Mouse (Mus musculus): ENCODE results near the gene Prr12. TPM values are rescaled to one million over a fixed set of nuclear protein-coding genes. Genes with fewer than 3 reads are reported as not detected.
A peak's percentile ranks its signal among the peaks of the same experiment; 100 is the strongest.
"Not testable (repeated sequence)": the region's sequence is repeated elsewhere in the genome, so short reads cannot be mapped to it uniquely, and the experiment has no call there.

The Prr12 gene
- polyA plus RNA-seq (2015; fragmentation: Nextera tagmentation; extraction: Ambion mirVana) = 10.9 and 11.1 TPM in 2 replicates

DNA sequence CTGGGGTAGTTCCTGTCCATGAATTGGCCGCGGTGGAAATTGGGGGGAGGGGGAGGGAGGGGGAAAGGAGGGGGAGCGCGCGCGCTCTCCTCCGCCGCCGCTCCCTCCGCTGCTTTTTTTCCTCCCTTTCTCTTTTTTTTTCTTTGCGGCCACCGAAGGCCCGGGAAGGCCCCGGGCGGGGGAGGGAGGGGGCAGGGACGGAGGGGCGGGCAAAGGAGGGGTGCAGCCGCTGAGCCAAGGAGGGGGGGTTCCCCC is at the start of gene Prr12:
Prr12 (minus strand) TSS at position 20 of the 255 bp plus-strand sequence.
- Histone ChIP-seq H3K36me3 (peaks cover 26% of the 10 kb centered on the region), H3K27ac (peak within 1 kb of the TSS; percentile 100), H3K9me3 (no peaks in the 10 kb centered on the region), H3K4me1 (peaks cover 17% of the 10 kb centered on the region), H3K4me3 (peak within 1 kb of the TSS; percentile 91), H3K27me3 (no peaks in the 10 kb centered on the region), H3K4me2 (peak within 1 kb of the TSS; percentile 84), H3K9ac (peak within 1 kb of the TSS; percentile 93)
- ATAC-seq (ENCODE audit: borderline replicate concordance, extremely low read depth, low FRiP score, low TSS enrichment) = no peak
- 3% methylated on average over 7 of the region's 18 CpGs for WGBS

DNA sequence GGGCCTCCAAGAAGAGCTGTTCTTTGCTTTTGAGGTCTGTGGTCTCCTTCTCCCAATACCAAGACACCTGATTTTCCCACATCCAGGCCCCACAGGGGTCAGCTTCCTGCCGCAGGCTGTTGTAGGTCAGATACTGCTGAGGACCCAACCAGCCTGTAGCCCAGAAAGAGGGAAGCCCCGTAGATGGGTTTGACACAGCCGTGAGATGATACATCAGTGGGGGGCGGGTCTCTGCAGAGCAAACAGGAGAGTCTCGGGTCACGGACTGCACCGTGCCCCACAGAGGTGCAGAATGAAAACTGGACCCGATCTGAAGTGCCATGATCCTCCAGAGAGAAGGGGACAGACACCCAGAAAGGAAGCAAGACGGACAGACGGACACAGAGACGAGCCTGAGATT is 49.8 kb upstream of the Prr12 start:
- Histone ChIP-seq H3K9me3 (no peaks in the 10 kb centered on the region), H3K9ac (no peak overlapping the region), H3K4me3 (peak overlapping the region; percentile 46), H3K27ac (no peak overlapping the region), H3K27me3 (no peaks in the 10 kb centered on the region), H3K4me2 (peak overlapping the region; percentile 63), H3K36me3 (no peaks in the 10 kb centered on the region), H3K4me1 (peaks cover 34% of the 10 kb centered on the region)
- WGBS = 72% methylated on average over 11 of the region's 11 CpGs
- no peak for ATAC-seq (ENCODE audit: borderline replicate concordance, extremely low read depth, low FRiP score, low TSS enrichment)

DNA sequence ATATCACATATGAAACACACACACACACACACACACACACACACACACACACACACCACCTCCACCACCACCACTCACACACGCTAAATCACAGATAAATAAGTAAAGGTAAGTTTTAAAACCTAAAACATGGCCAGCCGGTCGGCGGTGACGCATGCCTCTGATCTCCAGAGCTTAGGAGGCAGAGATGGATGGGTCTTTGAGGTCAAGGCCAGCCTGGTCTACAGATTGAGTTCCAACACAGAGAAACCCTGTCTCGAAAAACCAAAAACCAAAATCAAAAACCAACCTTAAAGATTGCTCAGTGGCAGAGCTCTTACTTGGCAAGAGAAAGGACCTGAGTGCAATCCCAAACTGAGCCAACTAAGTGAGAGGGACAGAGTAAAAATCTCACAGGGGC is 47.4 kb upstream of the Prr12 start:
- H3K27me3 ChIP-seq = no peaks in the 10 kb centered on the region
- ATAC-seq (ENCODE audit: borderline replicate concordance, extremely low read depth, low FRiP score, low TSS enrichment) = no peak
- no peak overlapping the region for H3K4me2 ChIP-seq
- no peak overlapping the region for H3K9ac ChIP-seq
- no peaks in the 10 kb centered on the region for H3K36me3 ChIP-seq
- H3K4me3 ChIP-seq = no peak overlapping the region
- WGBS = 78% methylated on average over 6 of the region's 6 CpGs
- no peak overlapping the region for H3K27ac ChIP-seq
- H3K9me3 ChIP-seq = no peaks in the 10 kb centered on the region
- H3K4me1 ChIP-seq = peaks cover 34% of the 10 kb centered on the region

DNA sequence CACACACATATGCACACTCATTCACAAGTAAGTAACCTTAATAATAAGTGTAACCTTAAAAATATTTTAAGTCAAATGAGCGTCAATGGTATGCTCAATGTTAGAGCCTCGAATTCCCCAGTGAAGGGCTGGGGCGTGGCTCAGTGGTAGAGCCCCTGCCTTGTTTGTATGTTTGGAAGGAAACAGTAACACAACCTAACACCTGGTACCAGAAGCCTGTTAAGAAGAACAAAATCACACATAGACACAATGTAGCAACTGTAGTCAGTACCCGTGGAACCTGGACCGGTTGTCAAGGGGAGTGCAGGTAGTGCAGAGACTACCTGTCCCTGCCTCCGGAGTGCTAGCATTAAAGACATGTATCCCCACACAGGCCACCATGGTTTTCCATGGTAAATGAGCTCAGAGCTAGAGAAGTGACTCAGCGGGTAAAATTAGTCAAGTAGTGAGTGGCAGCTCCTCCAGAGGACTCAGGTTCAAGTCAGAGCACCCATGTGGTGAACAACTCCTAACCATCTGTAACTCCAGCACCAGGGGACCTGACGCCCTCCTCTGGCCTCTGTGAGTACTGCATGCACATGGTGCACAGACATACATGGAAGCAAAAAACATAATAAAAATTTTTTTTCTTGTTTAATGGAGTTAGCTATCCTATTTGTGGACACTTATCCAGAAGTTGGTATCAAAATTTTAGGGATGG is 46.0 kb upstream of the Prr12 start:
- H3K36me3 ChIP-seq = no peaks in the 10 kb centered on the region
- no peaks in the 10 kb centered on the region for H3K27me3 ChIP-seq
- peaks cover 27% of the 10 kb centered on the region for H3K4me1 ChIP-seq
- WGBS = 84% methylated on average over 8 of the region's 8 CpGs
- H3K4me3 ChIP-seq = no peak overlapping the region
- ATAC-seq (ENCODE audit: borderline replicate concordance, extremely low read depth, low FRiP score, low TSS enrichment) = no peak
- H3K27ac ChIP-seq = no peak overlapping the region
- no peaks in the 10 kb centered on the region for H3K9me3 ChIP-seq
- no peak overlapping the region for H3K4me2 ChIP-seq
- H3K9ac ChIP-seq = no peak overlapping the region

DNA sequence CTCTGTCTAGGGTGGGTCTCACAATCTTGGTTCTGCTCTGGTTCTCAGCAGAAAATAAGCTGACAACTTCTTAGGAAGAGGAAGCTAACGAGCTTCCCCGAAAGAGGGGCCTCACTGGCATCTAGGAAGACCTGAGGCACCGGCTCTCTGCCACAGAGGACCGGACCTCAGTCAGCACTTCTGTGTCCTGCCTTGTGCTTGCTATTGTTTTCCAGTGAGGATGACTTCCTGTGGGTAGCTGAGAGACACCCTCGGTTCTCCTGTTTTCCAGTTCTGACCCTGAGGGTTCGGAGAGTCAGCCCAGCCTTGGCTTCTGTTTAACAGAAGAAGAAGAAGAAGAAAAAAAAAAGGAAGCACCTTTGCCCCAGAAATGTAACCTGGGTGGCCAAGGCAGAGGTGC is 44.8 kb upstream of the Prr12 start:
- WGBS = 57% methylated on average over 6 of the region's 6 CpGs
- Histone ChIP-seq H3K9me3 (no peaks in the 10 kb centered on the region), H3K27ac (peak overlapping the region; percentile 15; the same call in 1 of the 2 replicates), H3K27me3 (no peaks in the 10 kb centered on the region), H3K9ac (no peak overlapping the region), H3K4me1 (peaks cover 25% of the 10 kb centered on the region), H3K4me2 (no peak overlapping the region), H3K36me3 (no peaks in the 10 kb centered on the region), H3K4me3 (no peak overlapping the region)
- no peak for ATAC-seq (ENCODE audit: borderline replicate concordance, extremely low read depth, low FRiP score, low TSS enrichment)

DNA sequence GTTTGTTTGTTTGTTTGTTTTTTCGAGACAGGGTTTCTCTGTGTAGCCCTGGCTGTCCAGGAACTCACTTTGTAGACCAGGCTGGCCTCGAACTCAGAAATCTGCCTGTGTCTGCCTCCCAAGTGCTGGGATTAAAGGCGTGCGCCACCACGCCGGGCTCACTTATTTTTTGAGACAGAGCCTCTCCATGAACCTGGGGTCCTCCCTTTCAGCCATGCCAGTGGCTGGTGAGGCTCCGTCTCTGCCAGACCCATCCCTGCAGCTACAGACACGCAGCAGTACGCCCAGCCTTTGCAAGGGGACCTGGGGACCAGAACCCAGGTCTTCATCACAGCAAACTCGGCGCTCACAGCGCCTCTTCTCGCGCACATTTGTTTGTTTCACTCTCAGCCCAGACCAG is 43.3 kb upstream of the Prr12 start:
- H3K4me3 ChIP-seq; H3K4me2 ChIP-seq; H3K36me3 ChIP-seq; H3K9me3 ChIP-seq; H3K27ac ChIP-seq; H3K9ac ChIP-seq; ATAC-seq (ENCODE audit: borderline replicate concordance, extremely low read depth, low FRiP score, low TSS enrichment); H3K27me3 ChIP-seq: not testable (repeated sequence)
- peaks cover 22% of the 10 kb centered on the region for H3K4me1 ChIP-seq
- WGBS = 89% methylated on average over 14 of the region's 14 CpGs

DNA sequence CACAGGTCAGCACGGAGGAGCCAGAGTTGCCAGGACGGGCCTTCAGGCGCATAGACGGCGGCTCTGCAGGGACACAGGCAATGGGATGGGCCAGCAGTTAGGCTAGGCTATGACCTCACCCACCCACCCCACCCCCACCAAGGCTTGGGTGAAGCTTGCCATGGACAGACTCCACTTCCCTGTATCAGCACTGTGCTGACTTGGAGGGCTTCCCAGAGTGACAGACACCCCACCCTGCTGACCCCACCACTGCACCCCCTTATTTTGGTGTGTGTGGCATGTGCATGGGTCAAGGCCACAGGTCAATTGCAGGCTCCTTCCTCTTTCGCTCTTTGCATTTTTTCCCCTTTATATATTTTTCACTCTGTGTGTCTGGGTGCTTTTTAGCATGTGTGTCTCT is 42.7 kb upstream of the Prr12 start:
- Histone ChIP-seq H3K4me2 (no peak overlapping the region), H3K4me3 (no peak overlapping the region), H3K27ac (no peak overlapping the region), H3K4me1 (peaks cover 23% of the 10 kb centered on the region), H3K36me3 (no peaks in the 10 kb centered on the region), H3K9ac (no peak overlapping the region), H3K27me3 (no peaks in the 10 kb centered on the region), H3K9me3 (no peaks in the 10 kb centered on the region)
- ATAC-seq (ENCODE audit: borderline replicate concordance, extremely low read depth, low FRiP score, low TSS enrichment) = no peak
- 82% methylated on average over 6 of the region's 6 CpGs for WGBS

DNA sequence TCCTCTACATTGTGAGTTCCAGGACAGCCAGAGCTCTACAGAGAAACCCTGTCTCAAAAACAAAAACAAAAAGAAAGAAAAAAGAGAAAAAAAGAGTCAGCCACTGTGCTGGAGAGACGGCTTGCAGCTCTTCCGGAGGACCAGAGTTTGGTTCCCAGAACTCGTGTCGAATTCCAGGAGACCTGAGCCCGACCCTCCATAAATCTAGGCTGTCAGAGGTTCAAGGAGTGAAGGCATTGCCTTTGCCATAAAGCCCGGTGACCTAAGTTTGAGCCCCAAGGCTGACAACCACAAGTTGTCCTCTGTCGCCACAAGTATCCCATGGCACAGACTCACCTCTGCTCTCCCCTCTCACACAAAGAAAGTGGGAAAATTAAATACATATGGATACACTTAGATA is 41.4 kb upstream of the Prr12 start:
- no peak overlapping the region for H3K4me3 ChIP-seq
- WGBS = 25% methylated on average over 7 of the region's 7 CpGs

DNA sequence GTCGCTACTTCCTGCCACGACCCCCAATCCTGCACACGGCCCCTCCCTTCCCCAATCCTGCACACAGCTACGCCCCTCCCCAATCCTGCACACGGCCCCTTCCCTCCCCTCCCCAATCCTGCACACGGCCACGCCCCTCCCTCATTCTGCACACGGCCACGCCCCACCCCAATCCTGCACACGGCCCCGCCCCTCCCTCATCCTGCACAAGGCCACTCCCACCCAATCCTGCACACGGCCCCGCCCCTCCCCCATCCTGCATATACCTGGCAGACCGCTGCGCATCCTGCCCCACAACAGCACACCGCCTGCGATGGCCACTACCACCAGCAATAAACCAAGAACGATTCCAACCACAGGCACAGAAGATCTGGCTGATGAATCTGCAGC is 40.8 kb upstream of the Prr12 start:
- H3K27me3 ChIP-seq = no peaks in the 10 kb centered on the region
- peaks cover 7% of the 10 kb centered on the region for H3K36me3 ChIP-seq
- no peak for ATAC-seq (ENCODE audit: borderline replicate concordance, extremely low read depth, low FRiP score, low TSS enrichment)
- H3K4me1 ChIP-seq = peaks cover 25% of the 10 kb centered on the region
- H3K4me2 ChIP-seq = no peak overlapping the region
- peak overlapping the region; percentile 79 for H3K27ac ChIP-seq
- H3K4me3 ChIP-seq = no peak overlapping the region
- no peak overlapping the region for H3K9ac ChIP-seq
- H3K9me3 ChIP-seq = no peaks in the 10 kb centered on the region
- 37% methylated on average over 17 of the region's 18 CpGs for WGBS

More for the DNA sequence above, 41.4 kb upstream of the Prr12 start:
- Histone ChIP-seq H3K9ac (no peak overlapping the region), H3K27ac (no peak overlapping the region), H3K9me3 (no peaks in the 10 kb centered on the region), H3K27me3 (no peaks in the 10 kb centered on the region), H3K36me3 (0 out of 2 replicates have a peak, but pooled peaks cover 3% of the 10 kb centered on the region), H3K4me2 (no peak overlapping the region), H3K4me1 (peaks cover 25% of the 10 kb centered on the region)
- no peak for ATAC-seq (ENCODE audit: borderline replicate concordance, extremely low read depth, low FRiP score, low TSS enrichment)

DNA sequence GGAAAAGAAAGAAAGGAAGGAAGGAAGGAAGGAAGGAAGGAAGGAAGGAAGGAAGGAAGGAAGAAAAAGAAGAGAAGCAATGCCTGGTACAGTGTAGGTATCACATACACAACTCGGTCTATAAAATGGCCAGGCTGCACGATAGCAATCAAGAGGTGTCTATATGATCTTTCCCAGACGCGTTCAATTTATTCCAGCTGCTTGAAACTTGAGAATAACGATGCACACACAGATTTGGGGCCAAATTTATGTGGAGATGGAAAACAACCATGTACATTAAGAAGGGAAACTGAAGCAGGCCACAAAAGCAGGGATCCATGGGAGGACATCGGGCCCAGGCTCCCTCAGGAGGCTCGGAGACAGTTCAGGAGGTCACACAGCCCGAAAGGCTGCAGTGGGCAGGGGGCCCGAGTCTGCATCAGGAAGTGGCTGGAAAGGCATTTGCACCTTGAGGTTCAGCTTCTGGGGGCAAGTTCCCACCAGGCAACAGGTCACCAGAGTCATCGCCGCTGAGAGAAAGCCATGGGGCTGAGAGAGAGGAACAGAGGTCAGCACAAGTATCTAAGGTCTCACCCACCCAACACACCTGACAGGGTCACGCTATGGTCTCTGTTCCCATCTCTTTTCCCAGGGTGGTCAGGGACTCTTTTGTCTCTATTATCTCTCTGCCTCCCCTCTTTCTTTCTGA is 40.3 kb upstream of the Prr12 start:
- peak overlapping the region; percentile 6; the same call in 1 of the 2 replicates for H3K4me2 ChIP-seq
- WGBS = 45% methylated on average over 12 of the region's 12 CpGs
- H3K27me3 ChIP-seq = no peaks in the 10 kb centered on the region

DNA sequence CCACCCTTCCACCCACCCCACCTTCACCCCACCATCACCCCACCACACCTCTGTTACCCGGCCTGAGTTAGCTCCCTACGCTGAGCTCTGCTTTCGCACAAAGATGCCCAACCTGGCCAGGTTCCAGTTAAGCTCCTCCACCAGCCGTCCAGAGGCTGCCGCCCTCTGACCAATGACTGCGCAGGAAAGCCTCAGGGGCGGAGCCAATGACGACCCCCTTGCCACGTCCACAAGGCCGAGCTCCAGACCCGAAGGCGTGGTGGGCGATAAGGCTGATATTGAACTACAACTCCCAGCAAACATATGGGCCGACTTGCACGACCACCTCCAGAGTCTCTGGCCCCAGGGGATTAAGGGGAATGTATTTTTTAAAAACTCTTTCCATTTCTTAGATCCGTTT is 39.4 kb upstream of the Prr12 start, which contains the start of gene Rcn3:
Rcn3 (minus strand) TSS at position 174 of the 400 bp plus-strand sequence.
- Histone ChIP-seq H3K4me3 (peak within 1 kb of the TSS; percentile 52), H3K36me3 (peaks cover 22% of the 10 kb centered on the region), H3K4me1 (peaks cover 25% of the 10 kb centered on the region), H3K27me3 (no peaks in the 10 kb centered on the region), H3K27ac (peak within 1 kb of the TSS; percentile 79), H3K9me3 (no peaks in the 10 kb centered on the region), H3K9ac (peak within 1 kb of the TSS; percentile 62), H3K4me2 (peak within 1 kb of the TSS; percentile 72)
- ATAC-seq (ENCODE audit: borderline replicate concordance, extremely low read depth, low FRiP score, low TSS enrichment) = peak; percentile 97
- under 1% methylated on average over 16 of the region's 16 CpGs for WGBS

More for the DNA sequence above, 40.3 kb upstream of the Prr12 start:
- Histone ChIP-seq H3K4me1 (peaks cover 25% of the 10 kb centered on the region), H3K36me3 (peaks cover 13% of the 10 kb centered on the region), H3K9me3 (no peaks in the 10 kb centered on the region), H3K9ac (no peak overlapping the region), H3K27ac (peak overlapping the region; percentile 79), H3K4me3 (no peak overlapping the region)
- ATAC-seq (ENCODE audit: borderline replicate concordance, extremely low read depth, low FRiP score, low TSS enrichment) = no peak
